Mouse (Mus musculus) large intestine, adult 2 months (tissue): ENCODE results near the gene Ninl. TPM values are rescaled to one million over a fixed set of nuclear protein-coding genes. Genes with fewer than 3 reads are reported as not detected.
"Not testable (repeated sequence)": the region's sequence is repeated elsewhere in the genome, so short reads cannot be mapped to it uniquely, and the experiment has no call there.

Source experiments
- DNase-seq: peaks from one replicate; pipeline ENCODE4 v3.0.0-alpha.2; 2012; ENCODE audit warnings: low read depth, low spot score
- WGBS: fragments of 180-500 bp; shearing (Covaris S2); methylation state at CpG from one replicate; pipeline ENCODE4 v1.1.7; 2018; 5-methylcytosine and 5-hydroxymethylcytosine counted together
- polyA plus RNA-seq: library from polyadenylated mRNA; depleted of rRNA; stranded (reverse); fragments of >200 nt; gene quantifications from 2 replicates; pipeline ENCODE4 v1.2.3, GENCODE M21; 2012; rRNA removed

Gene Ninl
- polyA plus RNA-seq, 1 experiment = 0.46 TPM

GRCm38 (mm10) chr2:150914781-150915515 lies 124.2 kb downstream of the Ninl start:
- no peak for DNase-seq
- WGBS = 55% methylated on average over 4 of the region's 4 CpGs

GRCm38 (mm10) chr2:150910295-150910881 lies 128.8 kb downstream of the Ninl start:
- DNase-seq = no peak
- WGBS = 29% methylated on average over 10 of the region's 10 CpGs

- under 1% methylated on average over 35 of the region's 35 CpGs for WGBS
- DNase-seq = peak; percentile 78
These were observed 129.6 kb downstream of the Ninl start for GRCm38 (mm10) chr2:150909429-150910039.

- 41% methylated on average over 6 of the region's 6 CpGs for WGBS
These were observed 130.3 kb downstream of the Ninl start for GRCm38 (mm10) chr2:150908881-150909280.

GRCm38 (mm10) chr2:150904936-150905450 lies 134.2 kb downstream of the Ninl start, which contains the start of gene Gins1:
TSS of gene Gins1 (plus strand) at chr2:150905400.
- no peak for DNase-seq
- 29% methylated on average over 9 of the region's 9 CpGs for WGBS

More at GRCm38 (mm10) chr2:150908881-150909280, 130.3 kb downstream of the Ninl start:
- not testable (repeated sequence) for DNase-seq

GRCm38 (mm10) chr2:150904272-150904935 lies 134.8 kb downstream of the Ninl start, which contains the start of gene Abhd12:
TSS of gene Abhd12 (minus strand) at chr2:150904741.
- under 1% methylated on average over 72 of the region's 72 CpGs for WGBS
- DNase-seq = peak; percentile 75

GRCm38 (mm10) chr2:150902347-150902746 lies 136.8 kb downstream of the Ninl start:
- 89% methylated on average over 8 of the region's 8 CpGs for WGBS
- no peak for DNase-seq

- WGBS = 51% methylated on average over 6 of the region's 6 CpGs
- no peak for DNase-seq
These were observed 138.8 kb downstream of the Ninl start for GRCm38 (mm10) chr2:150900341-150900740.

GRCm38 (mm10) chr2:150895691-150896252 lies 143.4 kb downstream of the Ninl start:
- DNase-seq = no peak
- WGBS = 84% methylated on average over 7 of the region's 7 CpGs

GRCm38 (mm10) chr2:150894617-150895267 lies 144.4 kb downstream of the Ninl start:
- DNase-seq = no peak
- 95% methylated on average over 2 of the region's 2 CpGs for WGBS

GRCm38 (mm10) chr2:150887370-150887769 lies 151.8 kb downstream of the Ninl start:
- WGBS = 70% methylated on average over 2 of the region's 2 CpGs
- DNase-seq = no peak

- no peak for DNase-seq
These were observed 152.9 kb downstream of the Ninl start for GRCm38 (mm10) chr2:150886315-150886714.

- 82% methylated on average over 1 of the region's 1 CpGs for WGBS
- no peak for DNase-seq
These were observed 153.4 kb downstream of the Ninl start for GRCm38 (mm10) chr2:150885814-150886213.

GRCm38 (mm10) chr2:150884779-150885110 lies 154.4 kb downstream of the Ninl start:
- no peak for DNase-seq
- WGBS = 94% methylated on average over 1 of the region's 1 CpGs

Other genes with a start within 250 kb of the Ninl start
- gene Abhd12, start 134.6 kb downstream of the Ninl start, polyA plus RNA-seq = 83.1 and 106 TPM in 2 replicates
- gene Gins1, start 134.0 kb downstream of the Ninl start, polyA plus RNA-seq = 4.3 and 5.4 TPM in 2 replicates
- 4.8 and 4.9 TPM in 2 replicates for gene Nanp, start within 50 bp of the Ninl start, polyA plus RNA-seq
- gene Gm14151, start 53.0 kb upstream of the Ninl start, polyA plus RNA-seq = not detected in 2 replicates
- not detected in 2 replicates for gene Gm14147, start 58.9 kb upstream of the Ninl start, polyA plus RNA-seq